Mouse (Mus musculus): ENCODE results near the gene Rtp2. TPM values are rescaled to one million over a fixed set of nuclear protein-coding genes. Genes with fewer than 3 reads are reported as not detected.
A peak's percentile ranks its signal among the peaks of the same experiment; 100 is the strongest.

Gene Rtp2
- total and polyA plus RNA-seq, 2 experiments = not detected

GRCm38 (mm10) chr16:23969919-23970318, 37.7 kb upstream of the Rtp2 start:
- Histone ChIP-seq H3K4me3 (ENCODE audit: insufficient read depth, low read depth, low read length) (no peak overlapping the region), H3K27ac (replicated peaks; ENCODE audit: insufficient read depth, low read depth, low read length) (no peak overlapping the region), H3K36me3 (ENCODE audit: control insufficient read depth, insufficient read depth, low read length) (peaks cover 72% of the 10 kb centered on the region), H3K79me2 (ENCODE audit: control insufficient read depth, insufficient read depth, low read length) (no peaks in the 10 kb centered on the region), H3K9ac (ENCODE audit: low read depth, low read length) (no peak overlapping the region), H3K27me3 (ENCODE audit: control insufficient read depth, insufficient read depth, low read length) (no peaks in the 10 kb centered on the region), H3K4me1 (ENCODE audit: control insufficient read depth, insufficient read depth, low read length) (peaks cover 21% of the 10 kb centered on the region)
- TF ChIP-seq POLR2A (IDR thresholded peaks at IDR 0.05; ENCODE audit: extremely low read depth, insufficient read depth, low read length) (no peak), CTCF (IDR thresholded peaks at IDR 0.05; ENCODE audit: low read depth, low read length) (no peak)
- no peak for DNase-seq (ENCODE audit: extremely low read depth, low read depth, low spot score)
- 83% methylated on average over 14 of the region's 14 CpGs for WGBS

GRCm38 (mm10) chr16:23968888-23969287, 36.7 kb upstream of the Rtp2 start:
- Histone ChIP-seq H3K4me1 (ENCODE audit: control insufficient read depth, insufficient read depth, low read length) (peaks cover 13% of the 10 kb centered on the region), H3K27ac (replicated peaks; ENCODE audit: insufficient read depth, low read depth, low read length) (no peak overlapping the region), H3K79me2 (ENCODE audit: control insufficient read depth, insufficient read depth, low read length) (no peaks in the 10 kb centered on the region), H3K4me3 (ENCODE audit: insufficient read depth, low read depth, low read length) (no peak overlapping the region), H3K27me3 (ENCODE audit: control insufficient read depth, insufficient read depth, low read length) (no peaks in the 10 kb centered on the region), H3K9ac (ENCODE audit: low read depth, low read length) (no peak overlapping the region), H3K36me3 (ENCODE audit: control insufficient read depth, insufficient read depth, low read length) (peaks cover 62% of the 10 kb centered on the region)
- TF ChIP-seq CTCF (IDR thresholded peaks at IDR 0.05; ENCODE audit: low read depth, low read length) (no peak), POLR2A (IDR thresholded peaks at IDR 0.05; ENCODE audit: extremely low read depth, insufficient read depth, low read length) (no peak)
- 82% methylated on average over 4 of the region's 4 CpGs for WGBS
- no peak for DNase-seq (ENCODE audit: extremely low read depth, low read depth, low spot score)

- Histone ChIP-seq H3K9ac (ENCODE audit: low read depth, low read length) (no peak overlapping the region), H3K4me1 (ENCODE audit: control insufficient read depth, insufficient read depth, low read length) (peaks cover 4% of the 10 kb centered on the region; the same call in 1 of the 2 replicates), H3K36me3 (ENCODE audit: control insufficient read depth, insufficient read depth, low read length) (peaks cover 59% of the 10 kb centered on the region), H3K79me2 (ENCODE audit: control insufficient read depth, insufficient read depth, low read length) (no peaks in the 10 kb centered on the region), H3K27me3 (ENCODE audit: control insufficient read depth, insufficient read depth, low read length) (no peaks in the 10 kb centered on the region), H3K27ac (replicated peaks; ENCODE audit: insufficient read depth, low read depth, low read length) (no peak overlapping the region), H3K4me3 (ENCODE audit: insufficient read depth, low read depth, low read length) (no peak overlapping the region)
- TF ChIP-seq CTCF (IDR thresholded peaks at IDR 0.05; ENCODE audit: low read depth, low read length) (peak; percentile 66; the same call in 1 of the 2 replicates), POLR2A (IDR thresholded peaks at IDR 0.05; ENCODE audit: extremely low read depth, insufficient read depth, low read length) (no peak)
- WGBS = 89% methylated on average over 7 of the region's 7 CpGs
- peak; percentile 40 for DNase-seq (ENCODE audit: extremely low read depth, low read depth, low spot score)
Observed at GRCm38 (mm10) chr16:23967301-23967700, 35.1 kb upstream of the Rtp2 start.

- TF ChIP-seq POLR2A (IDR thresholded peaks at IDR 0.05; ENCODE audit: extremely low read depth, insufficient read depth, low read length) = no peak
- no peak for TF ChIP-seq CTCF (IDR thresholded peaks at IDR 0.05; ENCODE audit: low read depth, low read length)
- WGBS = 94% methylated on average over 14 of the region's 14 CpGs
- H3K27me3 ChIP-seq (ENCODE audit: control insufficient read depth, insufficient read depth, low read length) = no peaks in the 10 kb centered on the region
- no peaks in the 10 kb centered on the region for H3K79me2 ChIP-seq (ENCODE audit: control insufficient read depth, insufficient read depth, low read length)
- no peak overlapping the region for H3K27ac ChIP-seq (replicated peaks; ENCODE audit: insufficient read depth, low read depth, low read length)
- peaks cover 54% of the 10 kb centered on the region for H3K36me3 ChIP-seq (ENCODE audit: control insufficient read depth, insufficient read depth, low read length)
- no peaks in the 10 kb centered on the region for H3K4me1 ChIP-seq (ENCODE audit: control insufficient read depth, insufficient read depth, low read length)
- H3K9ac ChIP-seq (ENCODE audit: low read depth, low read length) = no peak overlapping the region
- H3K4me3 ChIP-seq (ENCODE audit: insufficient read depth, low read depth, low read length) = no peak overlapping the region
- no peak for DNase-seq (ENCODE audit: extremely low read depth, low read depth, low spot score)
Observed at GRCm38 (mm10) chr16:23966066-23966465, 33.9 kb upstream of the Rtp2 start.

GRCm38 (mm10) chr16:23964706-23965367, 32.6 kb upstream of the Rtp2 start:
- TF ChIP-seq POLR2A (IDR thresholded peaks at IDR 0.05; ENCODE audit: extremely low read depth, insufficient read depth, low read length) = no peak
- Histone ChIP-seq H3K4me3 (ENCODE audit: insufficient read depth, low read depth, low read length) (no peak overlapping the region), H3K9ac (ENCODE audit: low read depth, low read length) (no peak overlapping the region), H3K36me3 (ENCODE audit: control insufficient read depth, insufficient read depth, low read length) (peaks cover 43% of the 10 kb centered on the region), H3K27me3 (ENCODE audit: control insufficient read depth, insufficient read depth, low read length) (no peaks in the 10 kb centered on the region), H3K79me2 (ENCODE audit: control insufficient read depth, insufficient read depth, low read length) (no peaks in the 10 kb centered on the region), H3K27ac (replicated peaks; ENCODE audit: insufficient read depth, low read depth, low read length) (no peak overlapping the region), H3K4me1 (ENCODE audit: control insufficient read depth, insufficient read depth, low read length) (no peaks in the 10 kb centered on the region)
- no peak for DNase-seq (ENCODE audit: extremely low read depth, low read depth, low spot score)
- 88% methylated on average over 14 of the region's 14 CpGs for WGBS

- no peaks in the 10 kb centered on the region for H3K4me1 ChIP-seq (ENCODE audit: control insufficient read depth, insufficient read depth, low read length)
- H3K27me3 ChIP-seq (ENCODE audit: control insufficient read depth, insufficient read depth, low read length) = no peaks in the 10 kb centered on the region
- no peak for DNase-seq (ENCODE audit: extremely low read depth, low read depth, low spot score)
- H3K27ac ChIP-seq (replicated peaks; ENCODE audit: insufficient read depth, low read depth, low read length) = no peak overlapping the region
- H3K79me2 ChIP-seq (ENCODE audit: control insufficient read depth, insufficient read depth, low read length) = no peaks in the 10 kb centered on the region
- peaks cover 37% of the 10 kb centered on the region for H3K36me3 ChIP-seq (ENCODE audit: control insufficient read depth, insufficient read depth, low read length)
- no peak overlapping the region for H3K9ac ChIP-seq (ENCODE audit: low read depth, low read length)
- WGBS = 84% methylated on average over 22 of the region's 22 CpGs
- no peak for TF ChIP-seq CTCF (IDR thresholded peaks at IDR 0.05; ENCODE audit: low read depth, low read length)
- no peak for TF ChIP-seq POLR2A (IDR thresholded peaks at IDR 0.05; ENCODE audit: extremely low read depth, insufficient read depth, low read length)
- H3K4me3 ChIP-seq (ENCODE audit: insufficient read depth, low read depth, low read length) = no peak overlapping the region
Observed at GRCm38 (mm10) chr16:23963896-23964668, 31.9 kb upstream of the Rtp2 start.

Measured in liver, adult 2 months (tissue).